Mouse (Mus musculus) embryonic facial prominence, embryonic 11.5 days (tissue): ENCODE data around the gene Akap3. TPM values are rescaled to one million over a fixed set of nuclear protein-coding genes. Genes with fewer than 3 reads are reported as not detected.

Experiments
- ATAC-seq: fragments of 200-750 bp; cut with Nextera tagmentation; replicated peaks from 2 replicates; pipeline ENCODE4 v1.8.0; 2017; ENCODE audit warnings: low read depth; ENCODE audit not compliant: insufficient number of reproducible peaks, low FRiP score, low TSS enrichment
- DNase-seq: peaks from one replicate; pipeline ENCODE4 v3.0.0-alpha.2; 2015; ENCODE audit warnings: low spot score
- H3K27ac ChIP-seq: fragments of 300-500 bp; sonication (generic); replicated peaks from 2 replicates; pipeline ENCODE4 v1.5.1; 2014; ENCODE audit warnings: mild to moderate bottlenecking, low read depth, low read length, control low read depth
- H3K27me3 ChIP-seq: fragments of 300-500 bp; sonication (generic); 2 replicates; pipeline ENCODE4 v1.6.1; 2014; ENCODE audit warnings: mild to moderate bottlenecking, low read length, moderate library complexity, mixed read lengths; ENCODE audit not compliant: control insufficient read depth, insufficient read depth
- H3K36me3 ChIP-seq: fragments of 300-500 bp; sonication (generic); replicated peaks from 2 replicates; pipeline ENCODE4 v1.6.1; 2014; ENCODE audit warnings: low read depth, mild to moderate bottlenecking, low read length, moderate library complexity, mixed read lengths; ENCODE audit not compliant: control insufficient read depth, insufficient read depth
- H3K4me1 ChIP-seq: fragments of 300-500 bp; sonication (generic); 2 replicates; pipeline ENCODE4 v1.6.1; 2014; ENCODE audit warnings: low read length, mixed read lengths; ENCODE audit not compliant: control insufficient read depth, insufficient read depth
- H3K4me2 ChIP-seq: fragments of 300-500 bp; sonication (generic); 2 replicates; pipeline ENCODE4 v1.6.1; 2014; ENCODE audit warnings: low read depth, mild to moderate bottlenecking, control low read depth, low read length, moderate library complexity
- H3K4me3 ChIP-seq: fragments of 300-500 bp; sonication (generic); 2 replicates; pipeline ENCODE4 v1.5.1; 2014; ENCODE audit warnings: low read depth, low read length, control low read depth
- H3K9ac ChIP-seq: fragments of 300-500 bp; sonication (generic); replicated peaks from 2 replicates; pipeline ENCODE4 v1.6.1; 2014; ENCODE audit warnings: mild to moderate bottlenecking, control low read depth, low read length
- H3K9me3 ChIP-seq: fragments of 300-500 bp; sonication (generic); replicated peaks from 2 replicates; pipeline ENCODE4 v1.6.1; 2016; ENCODE audit warnings: mild to moderate bottlenecking, low read length, inconsistent platforms, mixed read lengths; ENCODE audit not compliant: control insufficient read depth
- WGBS: fragments of 180-500 bp; shearing (Covaris S2); extraction: QIAGEN DNeasy Blood & Tissue Kit; methylation state at CpG from one replicate; pipeline ENCODE4 v1.1.7; 2014; 5-methylcytosine and 5-hydroxymethylcytosine counted together
- polyA plus RNA-seq: library from polyadenylated mRNA; unstranded; fragments of >200 nt; fragmentation: Nextera tagmentation; extraction: Ambion mirVana; gene quantifications from 2 replicates; pipeline ENCODE4 v1.2.1, GENCODE M21; 2014

The Akap3 gene
- polyA plus RNA-seq, result 0.18 TPM in 1 of 2 replicates, not detected in the other

GRCm38 (mm10) chr6:126852881-126853280 is at the start of gene Akap3:
Gene Akap3, plus strand, starts transcription at chr6:126853098.
- Histone ChIP-seq H3K9ac (no peak within 1 kb of the TSS), H3K27ac (no peak within 1 kb of the TSS), H3K4me3 (no peak within 1 kb of the TSS), H3K9me3 (no peaks in the 10 kb centered on the region), H3K4me1 (peaks cover 2% of the 10 kb centered on the region; the same call in 1 of the 2 replicates), H3K4me2 (no peak within 1 kb of the TSS), H3K36me3 (no peaks in the 10 kb centered on the region), H3K27me3 (no peaks in the 10 kb centered on the region)
- DNase-seq, result no peak
- no peak for ATAC-seq

DNA sequence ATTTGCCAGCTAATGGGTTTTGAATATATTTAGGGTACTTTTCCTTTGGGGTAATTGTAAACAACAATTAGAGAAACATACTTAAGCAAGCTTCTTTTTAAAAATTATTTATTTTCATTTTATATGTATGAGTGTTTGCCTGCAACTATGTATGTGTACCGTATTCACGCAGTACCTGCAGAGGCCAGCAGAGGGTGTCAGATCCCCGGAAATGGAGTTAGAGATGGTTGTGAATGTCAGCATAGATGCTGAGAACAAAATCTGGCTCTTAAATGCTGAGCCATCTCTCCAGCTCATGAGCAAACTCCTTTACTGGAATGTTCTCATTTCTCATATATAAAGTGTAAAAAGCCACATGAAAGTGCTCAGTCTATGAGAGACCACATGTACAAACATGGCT is 46.1 kb upstream of the Akap3 start:
- H3K27ac ChIP-seq, result no peak overlapping the region
- no peak overlapping the region for H3K4me3 ChIP-seq
- DNase-seq, result no peak
- H3K4me2 ChIP-seq, result no peak overlapping the region
- H3K36me3 ChIP-seq, result no peaks in the 10 kb centered on the region
- H3K9me3 ChIP-seq, result no peaks in the 10 kb centered on the region
- no peaks in the 10 kb centered on the region for H3K27me3 ChIP-seq
- 87% methylated on average over 3 of the region's 3 CpGs for WGBS
- no peak for ATAC-seq
- no peak overlapping the region for H3K9ac ChIP-seq
- H3K4me1 ChIP-seq, result no peaks in the 10 kb centered on the region

GRCm38 (mm10) chr6:126808134-126808533 is 44.8 kb upstream of the Akap3 start:
- DNase-seq (no peak), ATAC-seq (no peak)
- Histone ChIP-seq H3K4me3 (no peak overlapping the region), H3K27ac (no peak overlapping the region), H3K4me1 (no peaks in the 10 kb centered on the region), H3K4me2 (no peak overlapping the region), H3K27me3 (no peaks in the 10 kb centered on the region), H3K9me3 (no peaks in the 10 kb centered on the region), H3K9ac (no peak overlapping the region), H3K36me3 (no peaks in the 10 kb centered on the region)
- WGBS, result 66% methylated on average over 4 of the region's 4 CpGs

DNA sequence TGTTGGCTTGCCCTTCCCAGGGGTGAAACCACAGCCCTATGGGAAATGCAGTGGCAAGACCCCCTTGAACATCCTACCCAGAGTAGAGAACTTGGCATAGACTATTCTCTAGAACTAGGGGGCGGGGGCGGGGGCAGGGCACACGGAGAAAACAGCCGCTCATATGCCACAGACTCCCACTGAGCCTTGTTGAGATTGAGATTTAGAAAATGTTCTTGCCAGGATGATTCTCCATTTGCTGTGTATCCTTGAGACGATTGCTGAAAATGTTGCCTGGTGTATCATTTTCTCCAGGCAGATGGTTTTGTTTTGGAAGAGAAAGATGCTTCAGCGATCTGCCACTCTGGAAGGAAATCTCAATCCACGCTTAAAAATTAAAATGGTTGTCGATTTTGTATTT is 44.3 kb upstream of the Akap3 start:
- no peaks in the 10 kb centered on the region for H3K36me3 ChIP-seq
- no peaks in the 10 kb centered on the region for H3K27me3 ChIP-seq
- no peak overlapping the region for H3K9ac ChIP-seq
- no peak overlapping the region for H3K4me2 ChIP-seq
- H3K9me3 ChIP-seq, result no peaks in the 10 kb centered on the region
- H3K4me3 ChIP-seq, result no peak overlapping the region
- H3K27ac ChIP-seq, result no peak overlapping the region
- H3K4me1 ChIP-seq, result no peaks in the 10 kb centered on the region
- ATAC-seq (no peak), DNase-seq (no peak)
- 86% methylated on average over 8 of the region's 8 CpGs for WGBS

- Histone ChIP-seq H3K36me3 (no peaks in the 10 kb centered on the region), H3K27ac (no peak overlapping the region), H3K4me1 (no peaks in the 10 kb centered on the region), H3K9me3 (no peaks in the 10 kb centered on the region), H3K9ac (no peak overlapping the region), H3K4me3 (no peak overlapping the region), H3K27me3 (no peaks in the 10 kb centered on the region), H3K4me2 (no peak overlapping the region)
- ATAC-seq (no peak), DNase-seq (no peak)
- WGBS, result 85% methylated on average over 4 of the region's 4 CpGs
Measured at GRCm38 (mm10) chr6:126811481-126811880, 41.4 kb upstream of the Akap3 start.

DNA sequence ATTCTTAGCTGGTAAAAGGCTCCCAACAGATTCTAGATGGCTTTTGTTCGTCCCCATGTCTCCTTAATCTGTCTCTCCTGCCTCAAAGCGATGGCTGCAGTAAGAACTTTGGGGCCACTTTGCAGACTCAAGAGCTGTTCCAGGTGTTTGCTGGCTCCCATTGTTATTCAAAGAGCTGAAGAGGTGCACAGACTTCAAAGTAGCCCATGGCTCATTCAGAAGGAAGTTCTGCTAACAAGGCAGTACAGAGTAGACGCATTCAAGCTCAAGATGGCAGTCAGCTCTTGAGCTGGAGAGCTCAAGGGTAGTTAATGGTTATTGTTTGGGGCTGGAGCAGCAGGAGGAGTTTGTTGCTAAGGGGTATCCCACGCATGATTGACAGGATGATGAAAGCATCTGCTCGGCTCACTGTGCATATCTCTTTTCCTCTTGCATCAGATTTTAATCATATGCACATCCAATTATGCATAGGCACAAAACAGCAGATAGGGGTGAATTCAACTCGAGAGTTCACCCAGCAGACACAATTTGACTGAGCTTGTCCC is 37.6 kb upstream of the Akap3 start:
- Histone ChIP-seq H3K27me3 (no peaks in the 10 kb centered on the region), H3K4me2 (no peak overlapping the region), H3K9me3 (no peaks in the 10 kb centered on the region), H3K9ac (no peak overlapping the region), H3K4me3 (no peak overlapping the region), H3K4me1 (no peaks in the 10 kb centered on the region), H3K36me3 (no peaks in the 10 kb centered on the region; the same call in 1 of the 2 replicates), H3K27ac (no peak overlapping the region)
- DNase-seq (no peak), ATAC-seq (no peak)
- 63% methylated on average over 6 of the region's 6 CpGs for WGBS

GRCm38 (mm10) chr6:126816338-126816737 is 36.6 kb upstream of the Akap3 start:
- Histone ChIP-seq H3K4me1 (no peaks in the 10 kb centered on the region), H3K36me3 (no peaks in the 10 kb centered on the region; the same call in 1 of the 2 replicates), H3K4me2 (no peak overlapping the region), H3K9ac (no peak overlapping the region), H3K27me3 (no peaks in the 10 kb centered on the region), H3K4me3 (no peak overlapping the region), H3K27ac (no peak overlapping the region), H3K9me3 (no peaks in the 10 kb centered on the region)
- ATAC-seq, result no peak
- 89% methylated on average over 8 of the region's 8 CpGs for WGBS
- no peak for DNase-seq

DNA sequence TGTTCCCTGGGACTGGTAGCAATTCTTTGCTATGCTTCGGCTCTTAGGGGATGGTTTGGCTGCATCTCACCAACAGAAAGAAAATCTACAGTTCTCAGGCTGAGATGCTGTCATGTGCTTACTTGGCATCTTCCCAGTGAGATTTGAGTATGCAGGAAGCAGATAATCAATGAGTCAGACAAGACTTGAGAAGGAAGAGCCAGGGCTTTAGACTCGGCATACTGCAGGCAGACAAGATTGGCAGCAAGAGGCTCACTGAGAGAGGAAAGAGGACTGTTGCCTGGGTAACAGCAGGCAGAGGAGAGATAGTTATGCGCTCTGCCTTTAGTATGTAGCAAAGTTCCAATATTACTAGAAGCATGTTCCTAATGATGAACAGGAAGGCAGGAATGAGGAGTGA is 29.8 kb upstream of the Akap3 start:
- ATAC-seq, result no peak
- Histone ChIP-seq H3K27me3 (no peaks in the 10 kb centered on the region), H3K4me2 (no peak overlapping the region), H3K27ac (no peak overlapping the region), H3K4me3 (no peak overlapping the region), H3K9me3 (no peaks in the 10 kb centered on the region), H3K9ac (no peak overlapping the region), H3K36me3 (no peaks in the 10 kb centered on the region; the same call in 1 of the 2 replicates), H3K4me1 (no peaks in the 10 kb centered on the region)
- 93% methylated on average over 3 of the region's 3 CpGs for WGBS
- no peak for DNase-seq
